Mouse (Mus musculus) brain, embryonic 14.5 days (tissue): ENCODE measurements at regions not wholly inside any gene's neighbourhood (a gene's known extent, or its start where the extent isn't known, plus 50 kb on each side); places are given as distances from the start of the nearest gene placed in this dataset.

Experiments
- DNase-seq: peaks from one replicate; pipeline ENCODE4 v3.0.0-alpha.2; 2011; ENCODE audit warnings: low read depth
- CTCF ChIP-seq: fragments of 200-500 bp; IDR thresholded peaks from 2 replicates; pipeline ENCODE4 v1.5.1; 2012; ENCODE audit warnings: inconsistent platforms, mild to moderate bottlenecking, moderate library complexity, borderline replicate concordance; ENCODE audit not compliant: insufficient read depth, insufficient read length; ENCODE audit errors: extremely low read depth
- POLR2A ChIP-seq: fragments of 200-500 bp; IDR thresholded peaks from 2 replicates; pipeline ENCODE4 v1.6.1; 2012; ENCODE audit warnings: mild to moderate bottlenecking, inconsistent platforms, borderline replicate concordance; ENCODE audit not compliant: poor library complexity, insufficient read depth, insufficient read length, severe bottlenecking; ENCODE audit errors: extremely low read depth

DNA sequence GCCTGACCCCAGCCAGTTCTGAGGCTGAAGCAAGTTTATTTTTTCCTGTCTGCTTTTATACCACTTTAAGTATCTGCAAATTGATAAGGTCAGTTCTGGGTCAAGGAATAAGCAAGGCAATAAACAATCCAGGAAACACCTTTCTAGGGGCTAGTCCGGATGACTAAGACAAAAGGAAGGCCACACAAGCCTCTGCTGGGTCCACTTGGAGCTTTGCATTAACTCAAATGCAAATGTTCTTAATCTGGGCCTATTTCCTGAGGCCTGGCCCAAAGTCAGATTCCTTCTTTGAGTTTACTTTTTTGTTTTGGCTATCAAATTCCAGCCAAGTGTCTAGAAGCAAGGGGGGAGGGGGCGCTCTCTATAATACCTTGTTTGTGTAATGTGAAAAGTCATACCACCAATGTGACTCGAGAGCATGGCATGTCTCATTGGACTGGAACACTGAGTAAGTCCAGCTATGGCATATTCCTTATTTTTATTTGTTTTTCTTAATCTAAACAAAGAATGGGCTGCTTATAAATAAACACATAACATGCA, 535.6 kb upstream of the A830018L16Rik start:
- DNase-seq = no peak
- TF ChIP-seq CTCF (no peak), POLR2A (no peak)

DNA sequence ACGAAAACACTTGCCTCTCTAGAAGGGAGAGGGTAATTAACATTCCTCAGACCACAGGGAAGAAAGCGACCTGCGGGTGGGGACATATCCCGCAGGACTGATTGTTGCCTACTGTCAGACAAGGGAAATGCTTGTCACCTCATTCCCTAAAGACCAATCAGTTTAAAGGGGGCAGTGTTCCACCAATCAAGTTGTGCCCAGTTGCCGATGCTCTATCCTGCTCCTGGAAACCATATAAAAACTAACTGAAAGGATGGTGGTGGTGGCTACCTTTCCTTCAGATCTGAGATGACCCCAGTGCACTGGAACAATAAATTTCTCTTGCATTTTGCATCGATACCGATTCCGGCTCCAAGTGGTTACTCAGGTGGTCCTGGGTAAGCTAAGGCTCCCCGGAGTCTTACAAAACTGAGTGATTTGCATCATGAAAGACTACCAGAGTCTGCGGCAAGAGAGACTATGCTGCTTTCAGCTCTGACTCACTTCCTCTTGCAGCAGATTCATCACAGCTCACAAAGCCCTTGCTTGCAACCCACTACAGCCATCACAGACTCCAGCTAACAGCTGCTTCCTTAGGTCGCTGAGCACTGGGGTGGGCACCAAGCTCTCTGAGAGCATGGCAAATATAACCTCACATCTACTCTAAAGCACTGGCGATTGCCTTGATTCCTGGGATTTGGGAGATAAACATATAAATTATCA, 533.7 kb upstream of the A830018L16Rik start:
- no peak for DNase-seq
- no peak for TF ChIP-seq POLR2A
- TF ChIP-seq CTCF = no peak

DNA sequence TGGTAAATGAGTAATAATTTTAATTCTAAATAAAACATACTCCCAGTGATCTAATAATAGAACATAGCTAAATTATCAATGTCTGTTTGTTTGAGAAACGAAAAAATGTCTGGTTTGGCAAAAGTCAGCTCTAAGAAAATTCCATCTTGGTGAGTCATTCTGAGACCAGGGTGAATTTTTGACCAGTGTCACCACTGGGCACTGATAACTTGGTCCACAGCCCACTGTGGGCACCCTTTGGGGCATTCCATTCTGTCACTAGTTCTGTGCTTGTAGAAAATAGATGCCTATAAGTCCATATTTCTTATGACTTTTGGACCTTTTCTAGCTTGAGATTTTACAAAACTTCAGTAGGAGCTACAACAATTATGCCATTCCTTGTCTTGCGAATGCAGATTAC, 515.1 kb upstream of the A830018L16Rik start:
- TF ChIP-seq POLR2A (no peak), CTCF (no peak)
- no peak for DNase-seq

DNA sequence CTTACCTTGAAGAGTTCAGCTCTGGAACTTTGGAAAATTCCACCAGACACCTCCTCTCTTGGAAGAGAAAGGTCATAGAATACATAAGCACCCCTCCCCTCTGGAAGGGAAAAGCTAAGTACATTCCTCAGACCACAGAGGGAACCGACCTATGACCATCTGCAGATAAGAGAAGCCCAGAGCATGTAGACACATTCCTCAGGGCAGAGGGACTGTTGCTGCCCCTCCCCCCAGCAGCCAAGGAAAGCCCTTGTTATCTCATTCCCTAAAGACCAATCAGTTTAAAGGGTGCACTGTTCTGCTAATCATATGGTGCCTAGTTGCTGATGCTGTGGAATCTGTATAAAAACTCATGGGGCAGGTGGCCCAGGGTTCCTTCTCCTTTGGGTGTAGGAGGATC, 511.2 kb upstream of the A830018L16Rik start:
- no peak for DNase-seq
- TF ChIP-seq POLR2A (no peak), CTCF (no peak)

DNA sequence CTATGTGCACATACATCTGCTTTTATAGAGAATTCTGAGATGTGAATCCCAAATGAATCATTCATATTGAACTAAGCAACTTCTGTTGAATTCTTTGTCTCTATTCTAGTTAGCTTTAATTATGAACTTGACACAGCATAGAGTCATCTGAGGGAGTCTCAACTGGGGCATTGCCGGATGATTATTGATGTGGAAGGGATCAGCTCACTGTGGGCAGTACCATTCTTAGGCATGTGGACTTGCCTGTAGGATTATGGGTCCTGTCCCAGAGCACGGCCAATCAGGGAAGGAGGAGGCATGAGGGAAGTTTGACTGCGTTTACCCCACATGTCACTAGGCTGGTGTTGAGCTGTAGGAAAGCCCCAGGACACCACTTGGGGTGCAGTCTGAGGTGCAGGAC, 493.9 kb upstream of the A830018L16Rik start:
- TF ChIP-seq POLR2A = no peak
- no peak for TF ChIP-seq CTCF
- no peak for DNase-seq

DNA sequence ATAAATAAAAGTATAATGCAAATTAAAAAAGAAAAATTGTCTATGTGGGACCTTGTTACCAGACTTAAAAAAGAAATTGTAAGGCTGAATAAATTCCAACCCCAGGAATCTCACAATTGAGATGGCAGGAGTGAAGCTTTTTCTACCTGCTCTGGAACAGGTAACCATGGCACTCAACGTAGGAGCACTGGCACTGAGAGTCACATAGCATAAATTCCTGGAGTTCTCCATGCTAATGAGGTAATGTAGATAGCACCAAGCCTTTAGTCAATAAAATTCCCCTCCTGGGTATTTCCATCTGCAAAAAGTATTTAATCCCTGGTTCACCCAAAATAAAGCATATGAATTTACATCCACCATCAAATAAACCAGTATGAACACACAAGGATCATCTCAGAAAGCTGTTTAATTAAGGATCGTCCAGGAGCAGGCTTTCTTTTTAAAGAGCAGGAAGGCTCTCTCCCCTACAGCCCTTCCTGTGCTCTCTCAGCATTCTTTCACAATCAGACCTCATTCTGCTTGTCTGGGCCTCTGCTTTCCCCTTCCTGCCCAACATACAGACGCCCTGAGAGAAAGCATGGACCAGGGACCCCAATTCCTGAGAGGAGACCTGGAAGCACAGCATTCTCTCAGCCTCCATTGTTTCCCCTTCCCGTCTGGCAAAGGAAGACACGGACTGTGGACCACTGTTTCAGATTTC, 481.4 kb upstream of the A830018L16Rik start:
- DNase-seq = no peak
- TF ChIP-seq POLR2A (no peak), CTCF (no peak)

- TF ChIP-seq POLR2A (no peak), CTCF (no peak)
- no peak for DNase-seq
Observed at GRCm38 (mm10) chr1:10933206-10933605, 480.7 kb upstream of the A830018L16Rik start.

DNA sequence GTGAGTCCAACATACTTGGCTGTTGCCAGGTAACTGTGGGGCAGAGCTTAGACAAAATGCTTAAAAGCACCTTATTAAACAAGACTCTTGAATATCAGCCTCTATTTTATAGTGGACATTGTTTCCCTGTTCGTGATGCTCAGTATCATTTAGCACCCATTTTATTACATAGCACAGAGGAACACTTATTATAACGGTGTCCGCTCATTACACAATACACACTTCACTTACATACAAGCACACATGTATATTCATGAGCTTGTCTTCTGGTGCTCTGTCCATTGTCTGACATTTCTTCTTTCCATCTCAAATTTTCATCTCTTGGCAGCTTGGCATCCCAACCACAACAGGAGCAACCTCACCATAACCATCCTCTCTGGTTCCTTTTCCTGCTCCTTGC, 475.5 kb upstream of the A830018L16Rik start:
- no peak for TF ChIP-seq POLR2A
- no peak for TF ChIP-seq CTCF
- no peak for DNase-seq

DNA sequence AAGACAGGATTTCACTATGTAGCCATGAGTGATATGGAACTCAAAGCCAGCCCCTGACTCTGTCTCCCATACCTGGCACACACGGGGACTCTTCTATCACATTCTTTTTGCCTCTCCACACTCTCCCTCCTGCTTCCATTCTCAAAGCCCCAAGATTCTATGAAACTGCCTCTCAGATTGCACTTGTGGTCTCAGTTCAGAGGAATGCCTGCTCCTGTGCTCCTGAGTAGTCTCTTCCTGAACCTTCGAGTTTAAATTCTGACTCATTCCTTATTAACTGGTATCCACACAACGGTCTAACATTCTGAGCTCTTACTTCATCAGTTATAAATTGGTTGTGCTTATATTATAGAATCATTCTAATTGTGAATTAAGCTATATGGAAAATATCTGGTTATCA, 473.6 kb upstream of the A830018L16Rik start:
- no peak for DNase-seq
- TF ChIP-seq POLR2A = no peak

DNA sequence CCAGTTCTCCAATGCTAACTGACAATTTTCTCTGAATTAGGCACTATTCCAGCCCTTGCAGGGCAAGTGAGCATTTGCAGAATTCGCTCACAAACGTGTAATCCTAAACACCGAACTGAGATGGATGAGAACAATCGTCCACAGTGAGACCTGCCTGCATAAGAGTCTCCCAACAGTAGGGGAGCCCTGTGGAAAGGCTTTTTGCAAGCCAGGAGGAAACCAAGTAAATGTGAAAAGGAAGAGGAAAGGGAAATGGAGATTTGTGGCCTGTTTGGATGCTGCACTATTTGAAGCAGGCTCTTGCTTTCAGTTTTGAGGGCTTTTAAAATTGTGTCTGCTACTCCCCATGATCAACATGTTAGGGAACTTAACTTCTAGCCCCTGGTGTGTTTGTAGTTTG, 470.9 kb upstream of the A830018L16Rik start:
- peak; percentile 31 for DNase-seq
- TF ChIP-seq CTCF (0 out of 2 replicates have a peak, but pooled peaks have one; percentile 3), POLR2A (no peak)
